Mouse (Mus musculus) frontal cortex, postnatal 10 days (tissue): ENCODE data around the gene Aptx.

Experiments
- DNase-seq, 2 experiments: peaks; one replicate each; pipeline ENCODE4 v3.0.0; 2022; ENCODE audit warnings: low spot score in 2 of 2, mixed read lengths in 1 of 2

Aptx gene

GRCm38 (mm10) chr4:40673526-40673925 is 29.5 kb downstream of the Aptx start:
- no peak for DNase-seq

GRCm38 (mm10) chr4:40666237-40667012 is 36.6 kb downstream of the Aptx start:
- DNase-seq = no peak

- DNase-seq = no peak
Measured at GRCm38 (mm10) chr4:40651055-40651454, 51.9 kb downstream of the Aptx start.

GRCm38 (mm10) chr4:40649111-40649510 is 53.9 kb downstream of the Aptx start:
- DNase-seq = no peak

- DNase-seq = no peak
Measured at GRCm38 (mm10) chr4:40643567-40643966, 59.4 kb downstream of the Aptx start.

GRCm38 (mm10) chr4:40640991-40641390 is 62.0 kb downstream of the Aptx start:
- no peak for DNase-seq
